Mouse (Mus musculus) spleen, postnatal 36 days (tissue): ENCODE results near the gene S1pr4.
A peak's percentile ranks its signal among the peaks of the same experiment; 100 is the strongest.

Experiments
- DNase-seq, 2 experiments: peaks; one replicate each; pipeline ENCODE4 v3.0.0; 2022; ENCODE audit warnings: low spot score in 2 of 2, mixed read lengths in 1 of 2

S1pr4 gene

GRCm38 (mm10) chr10:81519227-81519977 is 19.5 kb upstream of the S1pr4 start:
- peak; percentile 64 to 69 for DNase-seq

- peak; percentile 76 to 84 for DNase-seq
These were observed 18.6 kb upstream of the S1pr4 start for GRCm38 (mm10) chr10:81518546-81518945.

DNA sequence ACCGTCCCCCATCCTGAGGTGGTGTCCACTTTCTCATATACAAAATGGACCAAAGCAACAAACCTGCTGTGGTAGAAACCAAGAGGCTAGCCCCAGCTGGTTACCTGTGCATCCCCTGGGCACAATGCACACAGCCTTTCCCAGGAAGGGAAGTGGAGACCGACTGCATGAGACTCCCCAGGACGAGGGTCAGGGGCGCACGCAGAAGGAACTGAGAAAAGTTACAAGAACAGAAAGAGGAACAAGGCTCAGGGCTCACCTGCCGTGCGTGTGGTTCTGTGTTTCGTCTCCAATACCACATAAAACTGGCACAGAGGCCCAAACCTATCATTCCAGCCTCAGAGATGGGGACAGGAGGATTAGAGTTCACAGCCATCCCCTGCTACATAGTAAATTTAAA is 17.3 kb upstream of the S1pr4 start:
- peak; percentile 81 to 82 for DNase-seq

DNA sequence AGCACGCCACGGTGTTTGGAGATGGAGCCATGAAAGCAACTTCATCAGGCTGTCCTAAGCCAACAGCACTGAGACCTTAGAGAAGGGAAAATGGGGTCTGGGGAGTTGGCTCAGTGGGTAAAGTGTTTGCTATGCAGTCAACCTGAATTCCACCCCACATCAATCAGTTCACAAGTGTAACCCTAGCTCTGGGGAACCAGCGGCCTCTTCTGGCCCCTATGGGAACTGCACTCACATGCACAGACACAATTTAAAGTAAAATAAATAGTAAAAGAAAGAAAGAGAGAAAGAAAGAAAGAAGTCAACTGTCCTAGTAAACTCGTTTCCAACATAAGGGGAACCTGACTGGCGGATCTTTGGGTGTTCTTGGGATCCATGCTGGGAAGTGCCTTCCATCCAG is 13.9 kb upstream of the S1pr4 start:
- no peak for DNase-seq

GRCm38 (mm10) chr10:81510246-81510810 is 10.4 kb upstream of the S1pr4 start:
- DNase-seq: no peak

DNA sequence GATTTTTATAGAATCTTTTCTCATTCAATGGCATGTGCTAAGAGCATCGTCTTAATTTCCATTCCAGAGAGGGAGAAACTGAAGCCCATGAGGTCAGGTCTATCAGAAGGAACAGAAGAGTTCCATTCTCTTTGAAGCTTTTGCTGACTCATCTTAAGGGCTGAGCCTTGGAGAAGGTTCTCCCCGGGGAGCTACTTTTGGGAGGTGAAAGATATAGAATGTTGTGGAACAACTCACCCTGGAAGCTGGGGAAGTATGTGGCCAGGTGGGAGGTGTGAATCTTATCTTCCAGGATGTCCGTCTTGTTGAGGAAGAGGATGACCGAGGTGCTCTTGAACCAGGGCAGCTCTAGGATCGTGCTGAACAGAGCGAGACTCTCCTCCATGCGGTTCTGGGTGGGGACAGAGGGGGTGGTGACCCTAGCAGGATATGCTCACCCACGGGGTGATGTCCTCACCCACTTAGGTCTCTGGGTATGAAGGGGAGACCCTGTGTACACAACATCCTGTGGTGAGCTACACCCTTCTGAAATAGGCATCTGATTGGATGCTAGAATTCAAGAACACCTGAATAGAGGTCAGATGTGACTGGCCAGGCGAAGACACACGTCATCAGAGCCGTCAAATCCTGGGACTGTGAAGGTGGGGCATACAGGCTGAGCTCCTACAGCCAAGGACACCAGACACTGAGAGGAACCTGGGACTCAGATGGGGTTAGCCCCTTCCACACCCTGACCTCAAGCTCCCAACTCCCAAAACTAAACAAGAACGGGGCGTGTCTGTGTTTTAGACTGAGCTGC is 8.0 kb upstream of the S1pr4 start:
- DNase-seq: peak in 1 of 2 experiments; percentile 36

DNA sequence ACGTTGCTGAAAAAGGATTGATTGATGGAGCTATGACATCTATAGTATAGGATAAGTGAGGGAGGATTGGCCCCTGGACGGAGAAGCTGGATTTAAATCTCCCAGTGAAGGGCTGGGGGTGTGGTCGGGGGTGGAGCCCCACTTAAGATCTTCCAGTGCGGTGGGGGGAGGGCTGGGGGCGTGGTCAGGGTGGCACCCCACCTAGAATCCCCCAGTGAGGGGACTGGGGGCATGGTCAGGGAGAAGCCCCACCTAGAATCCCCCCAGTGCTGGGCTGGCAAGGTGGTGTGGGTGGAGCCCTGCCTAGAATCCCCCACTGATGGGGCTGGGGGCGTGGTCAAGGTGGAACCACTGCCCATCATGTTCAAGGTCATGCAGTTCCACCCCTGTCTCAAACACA is 7.2 kb upstream of the S1pr4 start:
- DNase-seq: no peak

- DNase-seq: no peak
These were observed 5.2 kb upstream of the S1pr4 start for GRCm38 (mm10) chr10:81505016-81505664.

DNA sequence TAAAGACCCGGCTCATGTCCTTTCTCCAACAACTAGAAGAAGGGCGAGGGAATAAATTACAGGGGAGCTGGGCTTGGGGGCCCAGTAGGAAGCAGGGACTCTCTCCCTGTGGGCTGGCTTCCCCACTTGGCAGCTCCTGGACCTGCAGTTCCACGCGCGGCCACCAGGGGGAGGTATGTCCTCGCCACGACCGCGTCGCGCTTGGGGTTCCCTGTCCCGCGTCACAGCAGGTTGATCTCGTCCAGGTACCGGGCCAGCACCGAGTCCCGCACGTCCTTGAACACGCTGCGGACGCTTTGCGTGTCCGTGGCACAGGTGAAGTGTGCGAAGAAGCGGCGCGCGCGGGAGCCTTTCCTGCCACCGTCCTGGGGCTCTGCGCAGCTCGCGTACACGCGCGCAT is 2.7 kb upstream of the S1pr4 start:
- peak; percentile 77 to 83 for DNase-seq

- no peak for DNase-seq
These were observed 1.9 kb upstream of the S1pr4 start for GRCm38 (mm10) chr10:81501863-81502262.

DNA sequence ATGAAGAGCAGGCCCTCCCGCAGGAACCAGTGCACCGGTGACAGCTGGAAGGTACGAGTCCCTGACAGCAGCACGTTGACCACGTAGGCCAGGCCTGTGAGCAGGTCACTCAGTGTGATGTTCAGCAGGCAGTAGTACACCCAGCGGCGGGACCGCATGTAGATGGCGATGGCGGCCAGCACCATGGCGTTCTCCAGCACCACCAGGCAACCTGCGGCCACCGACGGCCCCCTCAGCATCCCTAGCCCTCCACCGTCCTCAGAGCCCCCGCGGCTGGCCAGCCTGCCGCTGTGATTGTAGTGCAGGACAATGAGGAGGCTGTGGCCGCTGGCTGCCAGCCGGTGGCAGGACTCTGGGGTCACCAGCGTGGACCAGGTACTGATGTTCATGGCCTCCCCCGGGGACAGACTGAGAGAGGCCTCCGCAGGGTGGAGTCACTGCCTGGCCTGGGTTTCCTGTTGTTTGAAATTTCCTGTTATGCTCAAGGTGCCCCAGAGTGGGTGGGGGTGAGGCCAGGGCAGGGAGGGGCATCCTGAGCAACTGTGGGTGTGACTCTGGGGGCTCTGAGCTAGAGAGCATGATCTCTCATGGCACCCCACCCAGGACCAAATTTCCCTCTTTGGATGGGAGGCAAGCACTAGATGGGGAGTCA is 556 bp downstream of the S1pr4 start:
- peak; percentile 94 to 95 for DNase-seq

GRCm38 (mm10) chr10:81498316-81499249 is 1.3 kb downstream of the S1pr4 start:
- DNase-seq: no peak

- DNase-seq: peak; percentile 74 to 76
These were observed 2.3 kb downstream of the S1pr4 start for GRCm38 (mm10) chr10:81497401-81498270.

- no peak for DNase-seq
These were observed 3.0 kb downstream of the S1pr4 start for GRCm38 (mm10) chr10:81496969-81497368.

DNA sequence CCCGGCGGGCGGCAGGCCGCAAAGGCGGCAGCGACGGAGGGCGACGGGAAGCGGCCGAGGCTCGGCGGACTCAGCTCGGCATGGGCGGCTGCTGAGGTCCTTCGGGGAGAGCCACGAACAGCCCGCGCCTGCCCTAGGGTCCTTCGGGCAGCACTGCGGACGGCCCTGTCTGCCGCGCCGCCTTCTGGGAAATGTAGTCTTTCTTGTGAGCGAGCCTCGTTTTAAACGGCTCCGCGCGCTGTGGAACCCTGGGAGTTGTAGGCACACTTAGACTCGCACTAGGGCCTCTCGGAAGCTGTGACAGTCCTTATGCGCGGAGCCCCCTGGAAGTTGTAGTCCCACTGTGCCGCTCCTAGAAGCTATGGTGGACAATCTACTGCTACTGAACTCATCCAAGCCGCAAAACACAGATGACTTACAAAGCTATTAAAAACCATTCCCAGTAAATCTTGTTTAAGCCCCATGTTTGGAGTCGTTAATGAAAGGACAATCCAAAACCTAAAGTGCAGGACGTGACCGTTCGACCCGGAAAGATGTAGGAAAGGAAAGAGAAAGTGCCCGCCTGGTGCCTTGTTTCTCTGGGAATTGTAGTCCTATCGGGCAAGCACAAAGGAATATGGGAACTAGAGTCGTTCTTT is 3.5 kb downstream of the S1pr4 start, which contains the start of gene Ncln:
TSS of gene Ncln (minus strand) at position 129 of the 638 bp plus-strand sequence.
- DNase-seq: peak; percentile 97 to 98

DNA sequence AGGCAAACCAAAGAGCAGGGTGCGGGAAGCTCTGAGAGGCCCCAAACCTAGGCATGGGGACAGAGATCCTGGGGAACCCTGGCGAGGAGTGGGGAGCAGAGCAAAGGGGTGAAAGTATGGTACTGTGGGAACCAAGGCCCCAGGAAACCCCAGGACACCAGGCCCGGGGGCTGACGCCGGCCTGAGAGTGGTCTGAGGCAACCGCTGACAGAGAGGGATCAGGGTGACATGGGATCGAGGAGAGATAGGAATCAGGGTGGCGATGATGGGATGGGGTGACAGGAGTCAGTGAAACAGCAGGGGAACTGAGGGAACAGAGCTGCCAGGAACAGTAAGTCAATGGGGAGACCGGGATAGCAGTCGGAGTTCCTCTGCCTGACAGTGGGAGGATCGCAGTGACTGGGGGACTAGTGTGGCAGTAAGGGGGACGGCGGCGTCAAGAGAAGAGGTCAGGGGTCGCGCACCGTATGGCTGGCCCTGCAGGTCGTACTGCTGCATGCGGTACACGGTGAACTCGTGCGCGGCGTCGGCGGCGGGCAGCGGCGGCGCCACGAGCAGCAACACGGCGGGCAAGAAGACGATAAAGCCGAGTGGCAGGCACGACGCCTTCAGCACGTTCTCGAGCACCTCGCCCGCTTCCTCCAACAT is 4.2 kb downstream of the S1pr4 start:
- no peak for DNase-seq

- DNase-seq: no peak
These were observed 4.8 kb downstream of the S1pr4 start for GRCm38 (mm10) chr10:81495151-81495550.

GRCm38 (mm10) chr10:81494260-81495041 is 5.5 kb downstream of the S1pr4 start:
- peak in 1 of 2 experiments; percentile 43 for DNase-seq
